Mouse (Mus musculus) heart, embryonic 11.5 days (tissue): ENCODE results near the gene Syp. TPM values are rescaled to one million over a fixed set of nuclear protein-coding genes. Genes with fewer than 3 reads are reported as not detected.

Experiments used
- ATAC-seq: fragments of 200-750 bp; cut with Nextera tagmentation; replicated peaks from 2 replicates; pipeline ENCODE4 v1.8.0; 2017; ENCODE audit warnings: moderate library complexity; ENCODE audit not compliant: insufficient number of reproducible peaks, low FRiP score, low TSS enrichment
- H3K27ac ChIP-seq: fragments of 300-500 bp; sonication (generic); 2 replicates; pipeline ENCODE4 v1.5.1; 2014; ENCODE audit warnings: mild to moderate bottlenecking, low read depth, low read length
- H3K27me3 ChIP-seq: fragments of 300-500 bp; sonication (generic); 2 replicates; pipeline ENCODE4 v1.6.1; 2014; ENCODE audit warnings: mild to moderate bottlenecking, low read length, mixed read lengths; ENCODE audit not compliant: control insufficient read depth, insufficient read depth
- H3K36me3 ChIP-seq: fragments of 300-500 bp; sonication (generic); 2 replicates; pipeline ENCODE4 v1.6.1; 2014; ENCODE audit warnings: mild to moderate bottlenecking, low read length, moderate library complexity, mixed read lengths; ENCODE audit not compliant: control insufficient read depth, insufficient read depth
- H3K4me1 ChIP-seq: fragments of 300-500 bp; sonication (generic); 2 replicates; pipeline ENCODE4 v1.6.1; 2014; ENCODE audit warnings: low read length; ENCODE audit not compliant: control insufficient read depth, insufficient read depth
- H3K4me2 ChIP-seq: fragments of 300-500 bp; sonication (generic); 2 replicates; pipeline ENCODE4 v1.6.1; 2014; ENCODE audit warnings: mild to moderate bottlenecking, moderate library complexity
- H3K4me3 ChIP-seq: fragments of 300-500 bp; sonication (generic); 2 replicates; pipeline ENCODE4 v1.5.1; 2014; ENCODE audit warnings: low read depth, low read length
- H3K9ac ChIP-seq: fragments of 300-500 bp; sonication (generic); 2 replicates; pipeline ENCODE4 v1.6.1; 2014; ENCODE audit warnings: mild to moderate bottlenecking, low read depth, low read length, moderate library complexity
- H3K9me3 ChIP-seq: fragments of 300-500 bp; sonication (generic); replicated peaks from 2 replicates; pipeline ENCODE4 v1.6.1; 2016; ENCODE audit warnings: low read length; ENCODE audit not compliant: control insufficient read depth
- WGBS: fragments of 180-500 bp; shearing (Covaris S2); extraction: QIAGEN DNeasy Blood & Tissue Kit; methylation state at CpG from one replicate; pipeline ENCODE4 v1.1.7; 2014; ENCODE audit not compliant: insufficient replicate concordance; 5-methylcytosine and 5-hydroxymethylcytosine counted together
- polyA plus RNA-seq: library from polyadenylated mRNA; unstranded; fragments of >200 nt; fragmentation: Nextera tagmentation; extraction: Ambion mirVana; gene quantifications from 2 replicates; pipeline ENCODE4 v1.2.1, GENCODE M21; 2014

The Syp gene
- polyA plus RNA-seq, 1 experiment from 2014 or later = 0.74 TPM

DNA sequence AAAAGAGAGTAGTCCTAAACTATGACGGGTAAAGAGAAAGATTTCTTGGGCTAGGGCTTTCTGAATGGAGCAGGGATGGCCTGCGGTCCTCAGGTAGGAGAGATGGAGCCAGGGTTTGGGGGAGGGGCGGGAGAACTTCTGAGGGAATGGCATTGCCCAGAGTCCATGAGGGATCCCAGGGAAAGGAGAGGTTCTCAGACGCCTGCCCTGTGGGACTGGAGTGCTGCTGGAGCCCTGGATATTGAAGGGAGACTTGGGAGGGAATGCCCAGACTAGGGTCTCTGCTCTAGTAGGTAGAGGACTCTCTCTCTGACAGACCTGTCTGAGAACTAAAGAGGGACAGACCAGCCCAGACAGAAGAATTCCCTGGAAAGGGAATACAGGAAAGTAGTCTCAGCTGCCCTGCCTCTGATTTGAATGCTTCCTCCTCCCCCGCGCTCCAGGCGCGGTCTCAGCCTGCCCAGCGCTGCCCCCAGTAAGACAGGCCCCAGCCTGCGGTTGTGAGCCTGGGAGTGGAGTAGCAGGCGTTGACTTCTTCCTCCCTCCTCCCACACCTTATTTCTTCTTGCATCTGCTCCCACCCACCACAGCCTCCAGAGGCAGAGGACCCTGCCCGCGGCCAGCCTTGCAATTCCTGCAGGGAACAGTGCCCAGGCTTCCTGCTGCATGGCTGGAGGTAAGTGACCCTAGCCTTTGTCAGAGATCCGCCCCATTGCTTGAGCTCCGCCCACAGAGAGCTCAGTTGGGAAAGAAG, 19.9 kb downstream of the Syp start:
- ATAC-seq = peak; percentile 61
- Histone ChIP-seq H3K9me3 (no peaks in the 10 kb centered on the region), H3K4me3 (peak overlapping the region; percentile 54), H3K27ac (peak overlapping the region; percentile 41), H3K4me2 (peak overlapping the region; percentile 66), H3K9ac (no peak overlapping the region), H3K4me1 (0 out of 2 replicates have a peak, but pooled peaks cover 2% of the 10 kb centered on the region), H3K27me3 (no peaks in the 10 kb centered on the region), H3K36me3 (no peaks in the 10 kb centered on the region; the same call in 1 of the 2 replicates)
- WGBS = 16% methylated on average over 15 of the region's 15 CpGs

DNA sequence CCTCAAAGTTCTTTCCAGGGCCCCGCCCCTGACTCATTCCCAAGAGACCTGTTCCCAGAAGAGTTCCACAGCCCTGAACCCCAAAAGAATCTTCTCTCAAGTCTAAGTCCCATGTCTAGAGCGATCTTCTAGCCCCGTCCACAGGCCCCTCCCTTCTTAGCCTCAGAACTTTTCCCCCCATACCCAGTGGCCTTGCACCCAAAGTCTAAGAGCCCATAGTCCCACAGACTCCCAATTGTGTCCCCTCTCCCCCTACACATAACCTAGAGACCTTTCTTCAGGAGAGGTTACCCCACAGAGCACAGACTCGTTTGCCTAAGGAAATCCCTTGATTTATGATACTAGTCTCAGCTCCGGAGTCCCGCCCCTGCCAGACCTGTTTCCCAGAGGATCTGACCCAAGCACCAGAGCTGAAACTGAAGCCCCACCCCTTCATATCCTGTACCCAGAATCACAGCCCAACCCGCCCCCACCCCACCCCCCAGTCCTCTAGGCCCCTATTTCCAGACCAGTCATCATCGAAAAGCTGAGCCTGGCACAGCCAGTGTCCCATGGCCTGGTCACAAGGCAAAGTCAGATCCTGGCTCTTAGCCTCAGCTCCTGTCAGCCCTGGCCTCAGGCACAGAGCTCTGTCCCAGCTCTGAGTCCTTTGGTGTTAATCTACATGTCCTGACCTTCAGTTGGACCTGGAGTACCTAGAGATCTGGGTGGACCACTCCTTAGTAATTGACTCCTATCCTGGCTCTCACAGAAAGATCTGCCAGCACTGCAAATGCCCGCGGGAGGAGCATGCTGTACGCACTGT, 20.7 kb downstream of the Syp start:
- Histone ChIP-seq H3K4me3 (no peak overlapping the region; the same call in 1 of the 2 replicates), H3K27ac (no peak overlapping the region), H3K9ac (no peak overlapping the region), H3K27me3 (no peaks in the 10 kb centered on the region), H3K36me3 (no peaks in the 10 kb centered on the region; the same call in 1 of the 2 replicates), H3K4me2 (peak overlapping the region; percentile 66), H3K4me1 (0 out of 2 replicates have a peak, but pooled peaks cover 2% of the 10 kb centered on the region), H3K9me3 (no peaks in the 10 kb centered on the region)
- ATAC-seq = 0 out of 2 replicates have a peak, but pooled peaks have one; percentile 12
- 52% methylated on average over 11 of the region's 11 CpGs for WGBS

DNA sequence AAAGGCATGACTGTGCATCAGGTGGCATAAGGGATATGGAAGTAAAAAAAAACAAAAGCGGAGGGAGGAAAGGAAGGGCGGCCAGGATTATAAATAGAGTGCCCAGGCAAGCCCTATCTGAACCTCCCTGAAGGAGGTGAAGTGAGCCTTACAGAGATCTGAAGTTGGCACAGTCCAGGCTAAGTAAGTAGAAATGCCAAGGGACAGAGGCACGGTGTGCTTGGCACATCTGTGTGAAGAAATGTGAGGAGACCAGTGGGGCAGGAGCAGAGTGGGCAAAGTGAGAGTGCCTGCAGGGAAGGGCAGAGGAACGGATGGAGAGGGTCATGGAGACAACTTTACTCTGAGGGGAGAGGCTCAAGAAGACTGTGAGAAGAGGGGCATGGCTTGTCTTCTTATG, 22.8 kb downstream of the Syp start:
- H3K27me3 ChIP-seq = no peaks in the 10 kb centered on the region
- H3K4me2 ChIP-seq = no peak overlapping the region
- H3K9ac ChIP-seq = no peak overlapping the region
- no peaks in the 10 kb centered on the region; the same call in 1 of the 2 replicates for H3K36me3 ChIP-seq
- ATAC-seq = no peak
- H3K4me3 ChIP-seq = no peak overlapping the region
- WGBS = 73% methylated on average over 4 of the region's 4 CpGs
- 0 out of 2 replicates have a peak, but pooled peaks cover 2% of the 10 kb centered on the region for H3K4me1 ChIP-seq
- H3K9me3 ChIP-seq = no peaks in the 10 kb centered on the region
- H3K27ac ChIP-seq = no peak overlapping the region

DNA sequence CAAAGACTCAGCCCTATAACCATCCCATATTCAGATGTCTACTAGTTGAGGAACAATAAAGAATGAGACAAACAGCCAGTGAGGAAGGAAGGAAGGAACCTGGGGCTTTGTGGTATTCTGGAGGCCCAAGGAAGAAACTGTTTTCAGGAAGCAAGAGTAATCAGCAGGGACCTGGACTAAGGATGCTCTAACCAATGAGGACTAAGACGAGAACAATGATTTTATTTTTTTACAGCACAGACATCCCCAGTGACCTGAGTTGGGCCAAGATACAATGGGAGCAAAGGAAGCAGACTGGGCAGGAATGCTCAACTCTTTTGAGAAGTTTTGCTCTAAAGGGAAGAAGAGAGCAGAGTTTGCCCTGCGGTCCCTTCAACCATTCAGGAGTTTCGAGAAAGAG, 24.7 kb downstream of the Syp start:
- H3K36me3 ChIP-seq = no peaks in the 10 kb centered on the region; the same call in 1 of the 2 replicates
- no peak overlapping the region for H3K9ac ChIP-seq
- H3K27me3 ChIP-seq = no peaks in the 10 kb centered on the region
- WGBS = 85% methylated on average over 3 of the region's 3 CpGs
- ATAC-seq = no peak
- 0 out of 2 replicates have a peak, but pooled peaks cover 2% of the 10 kb centered on the region for H3K4me1 ChIP-seq
- H3K27ac ChIP-seq = no peak overlapping the region
- no peaks in the 10 kb centered on the region for H3K9me3 ChIP-seq
- H3K4me2 ChIP-seq = no peak overlapping the region
- H3K4me3 ChIP-seq = no peak overlapping the region

DNA sequence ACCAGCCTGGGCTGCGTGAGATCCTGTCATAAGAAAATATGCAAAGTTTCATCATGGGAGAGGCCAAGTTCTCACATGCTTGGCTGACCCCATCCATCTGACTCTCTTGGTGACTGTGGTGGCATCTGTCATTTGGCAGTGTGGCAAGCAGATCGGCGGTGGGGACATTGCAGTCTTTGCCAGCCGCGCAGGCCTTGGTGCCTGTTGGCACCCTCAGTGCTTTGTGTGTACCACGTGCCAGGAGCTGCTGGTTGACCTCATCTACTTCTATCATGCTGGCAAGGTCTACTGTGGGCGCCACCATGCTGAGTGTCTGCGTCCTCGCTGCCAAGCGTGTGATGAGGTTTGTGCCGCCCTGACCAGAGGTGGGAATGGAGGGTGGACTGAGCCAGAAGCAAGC, 26.5 kb downstream of the Syp start:
- Histone ChIP-seq H3K27ac (no peak overlapping the region), H3K4me3 (no peak overlapping the region), H3K27me3 (no peaks in the 10 kb centered on the region), H3K36me3 (no peaks in the 10 kb centered on the region; the same call in 1 of the 2 replicates), H3K9me3 (no peaks in the 10 kb centered on the region), H3K4me2 (no peak overlapping the region), H3K4me1 (no peaks in the 10 kb centered on the region), H3K9ac (no peak overlapping the region)
- no peak for ATAC-seq
- WGBS = 90% methylated on average over 11 of the region's 11 CpGs

DNA sequence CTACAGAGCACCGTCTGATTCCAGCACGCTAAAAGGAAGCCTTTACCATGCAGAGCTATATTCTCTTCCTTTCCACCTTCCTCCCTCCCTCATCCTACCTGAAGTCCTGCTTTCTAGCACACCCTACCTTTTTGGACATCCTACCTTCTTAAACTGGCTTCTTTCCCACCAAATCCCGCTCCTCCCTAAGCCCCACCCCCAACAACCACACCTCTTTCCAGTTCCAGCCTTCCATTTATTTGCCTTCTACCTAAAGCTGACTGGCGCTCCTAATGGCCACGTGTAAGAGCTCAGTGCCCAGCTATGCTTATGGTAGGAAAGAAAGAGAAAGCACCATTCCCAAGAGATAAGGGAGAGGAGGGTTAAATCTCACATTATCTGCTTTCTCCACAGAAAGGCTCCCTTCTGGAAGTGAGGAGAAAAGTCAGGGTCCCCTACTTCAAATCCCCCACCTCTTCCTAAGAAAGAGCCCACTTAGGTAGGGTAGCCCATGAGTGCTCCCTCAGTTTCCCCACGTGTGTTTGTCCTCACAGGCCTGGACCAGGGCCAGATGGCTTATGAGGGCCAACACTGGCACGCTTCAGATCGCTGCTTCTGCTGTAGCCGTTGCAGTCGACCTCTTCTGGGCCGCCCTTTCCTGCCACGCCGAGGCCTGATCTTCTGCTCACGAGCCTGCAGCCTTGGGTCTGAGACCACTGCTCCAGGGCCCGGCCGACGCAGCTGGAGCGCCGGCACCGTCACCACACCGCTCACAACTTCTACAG, 27.6 kb downstream of the Syp start:
- 68% methylated on average over 21 of the region's 21 CpGs for WGBS

DNA sequence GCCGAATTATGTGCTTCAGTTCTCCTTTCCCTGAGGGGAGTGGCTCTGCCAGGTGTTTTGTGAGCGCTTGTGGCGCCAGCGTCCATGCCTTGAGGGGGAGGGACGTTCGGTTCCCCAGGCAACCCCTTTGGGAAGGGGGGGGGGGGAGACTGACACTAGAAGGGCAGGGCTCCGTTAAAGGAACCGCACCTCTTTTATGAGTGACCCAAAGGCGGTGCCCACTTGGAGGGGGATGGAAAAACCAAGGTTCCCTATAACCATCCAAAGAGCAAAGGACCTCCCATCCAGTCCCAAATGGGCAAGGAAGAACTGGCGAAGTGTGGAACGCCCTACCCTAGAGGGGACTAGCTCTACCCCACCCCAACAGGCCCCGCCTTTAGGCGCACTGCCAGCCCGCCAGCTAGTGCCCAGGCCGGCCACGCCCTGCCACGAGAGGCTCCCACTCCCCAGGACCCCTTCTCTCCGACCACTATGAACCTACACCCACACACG, 32.2 kb downstream of the Syp start:
- ATAC-seq = peak; percentile 70
- WGBS = 19% methylated on average over 19 of the region's 19 CpGs
- Histone ChIP-seq H3K27me3 (no peaks in the 10 kb centered on the region), H3K4me1 (peaks cover 5% of the 10 kb centered on the region; the same call in 1 of the 2 replicates), H3K4me3 (peak overlapping the region; percentile 61), H3K9ac (peak overlapping the region; percentile 72), H3K36me3 (no peaks in the 10 kb centered on the region), H3K27ac (peak overlapping the region; percentile 64; the same call in 1 of the 2 replicates), H3K4me2 (peak overlapping the region; percentile 59), H3K9me3 (no peaks in the 10 kb centered on the region)

More for the DNA sequence above, 27.6 kb downstream of the Syp start:
- Histone ChIP-seq H3K9me3 (no peaks in the 10 kb centered on the region), H3K4me1 (no peaks in the 10 kb centered on the region), H3K4me2 (no peak overlapping the region), H3K27me3 (no peaks in the 10 kb centered on the region), H3K36me3 (no peaks in the 10 kb centered on the region), H3K4me3 (no peak overlapping the region), H3K27ac (no peak overlapping the region), H3K9ac (no peak overlapping the region)
- no peak for ATAC-seq
